Mouse (Mus musculus): Measurements from ENCODE around the gene Lrrn4cl. TPM values are rescaled to one million over a fixed set of nuclear protein-coding genes. Genes with fewer than 3 reads are reported as not detected.
"Not testable (repeated sequence)": the region's sequence is repeated elsewhere in the genome, so short reads cannot be mapped to it uniquely, and the experiment has no call there.

Lrrn4cl gene
- polyA plus RNA-seq, 1 experiment from 2014 or later: 1.4 TPM

DNA sequence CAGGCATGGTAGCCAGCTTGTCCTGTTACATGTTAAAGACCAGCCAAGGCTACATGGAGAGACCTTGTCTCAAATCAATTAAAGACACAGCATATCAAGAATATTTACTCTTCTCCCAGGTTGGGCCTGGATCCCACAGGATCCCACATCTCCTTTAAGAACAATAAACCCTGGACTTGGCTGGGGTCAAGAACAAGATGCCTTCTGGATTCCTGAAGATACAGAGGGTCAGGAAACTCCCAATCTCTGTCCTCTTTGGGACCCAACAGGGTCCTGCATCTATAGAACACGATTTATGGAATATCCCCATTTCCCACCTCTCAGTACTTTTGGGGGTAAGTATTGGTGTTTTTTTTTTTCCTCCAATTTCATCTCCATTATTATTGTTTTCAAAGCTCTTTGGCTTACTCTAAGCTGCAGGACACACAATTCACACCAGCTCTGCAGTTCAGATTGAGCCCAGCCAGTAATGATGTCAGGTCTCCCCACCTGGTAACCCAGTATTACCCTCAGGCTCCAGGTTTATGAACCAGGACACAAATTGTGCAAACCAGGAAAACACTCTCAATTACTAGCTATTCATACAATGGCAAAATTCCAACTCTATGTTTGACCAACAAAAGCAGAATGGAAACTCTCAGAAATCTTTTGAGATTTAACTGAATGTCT, 36.5 kb downstream of the Lrrn4cl start:
- DNase-seq (ENCODE audit: low spot score) (no peak), ATAC-seq (replicated peaks; ENCODE audit: low FRiP score, low TSS enrichment, low read depth) (no peak)
- WGBS: 43% methylated on average over 1 of the region's 1 CpGs
- Histone ChIP-seq H3K9ac (ENCODE audit: low read length) (peak overlapping the region; percentile 97), H3K36me3 (ENCODE audit: control insufficient read depth, insufficient read depth, low read length) (peaks cover 15% of the 10 kb centered on the region), H3K27me3 (replicated peaks; ENCODE audit: control insufficient read depth, insufficient read depth, low read length) (no peaks in the 10 kb centered on the region), H3K9me3 (ENCODE audit: control insufficient read depth, low read length) (no peaks in the 10 kb centered on the region), H3K27ac (ENCODE audit: low read depth) (peak overlapping the region; percentile 88), H3K4me2 (ENCODE audit: low read length) (peak overlapping the region; percentile 85), H3K4me3 (ENCODE audit: low read depth, low read length) (peak overlapping the region; percentile 79; the same call in 1 of the 2 replicates), H3K4me1 (replicated peaks; ENCODE audit: control insufficient read depth, insufficient read depth, low read length) (peaks cover 13% of the 10 kb centered on the region)

DNA sequence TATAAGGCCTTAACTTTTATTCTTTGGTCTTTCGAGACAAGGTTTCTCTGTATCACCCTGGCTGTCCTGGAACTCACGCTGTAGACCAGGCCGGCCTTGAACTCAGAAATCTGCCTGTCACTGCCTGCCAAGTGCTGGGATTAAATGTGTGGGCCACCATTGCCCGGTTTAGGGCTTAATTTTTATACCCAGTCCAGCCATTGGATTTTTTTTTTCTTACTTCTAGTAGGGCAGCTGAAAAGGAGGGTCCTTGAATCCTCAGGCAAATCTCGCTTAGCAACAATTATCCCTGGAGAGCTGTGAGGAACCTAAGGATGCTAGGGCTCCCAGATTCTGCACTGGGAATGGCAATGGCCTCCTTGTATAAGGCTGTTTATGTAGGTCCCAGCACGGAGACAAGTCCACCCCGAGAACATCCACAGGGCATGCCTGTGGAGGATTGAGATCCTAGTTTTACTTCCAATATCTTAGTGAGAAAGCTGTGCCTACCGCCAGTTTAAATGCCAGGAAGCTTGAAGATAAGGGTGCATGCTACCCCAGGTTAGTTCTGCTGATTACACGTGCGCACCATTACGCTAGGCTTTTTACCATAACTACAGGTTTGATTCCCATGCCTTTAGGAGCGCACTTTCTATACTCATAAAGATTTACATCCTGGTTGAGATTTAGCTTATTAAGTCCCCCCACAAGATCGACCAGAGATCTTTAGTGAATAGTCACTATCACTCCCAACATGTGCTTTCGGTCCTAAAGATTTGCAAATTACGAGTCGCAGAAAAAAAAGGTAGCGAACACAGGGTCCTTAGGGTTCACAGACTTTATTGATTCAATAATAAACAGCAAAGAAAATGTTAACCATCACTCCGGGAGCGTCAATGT, 37.3 kb downstream of the Lrrn4cl start:
- Histone ChIP-seq H3K36me3 (ENCODE audit: control insufficient read depth, insufficient read depth, low read length) (peaks cover 15% of the 10 kb centered on the region), H3K9ac (ENCODE audit: low read length) (peak overlapping the region; percentile 97), H3K4me1 (replicated peaks; ENCODE audit: control insufficient read depth, insufficient read depth, low read length) (peaks cover 13% of the 10 kb centered on the region), H3K27ac (ENCODE audit: low read depth) (peak overlapping the region; percentile 88), H3K4me2 (ENCODE audit: low read length) (peak overlapping the region; percentile 85), H3K9me3 (ENCODE audit: control insufficient read depth, low read length) (no peaks in the 10 kb centered on the region), H3K27me3 (replicated peaks; ENCODE audit: control insufficient read depth, insufficient read depth, low read length) (no peaks in the 10 kb centered on the region), H3K4me3 (ENCODE audit: low read depth, low read length) (peak overlapping the region; percentile 79)
- 18% methylated on average over 19 of the region's 19 CpGs for WGBS
- DNase-seq (ENCODE audit: low spot score): peak; percentile 55
- ATAC-seq (replicated peaks; ENCODE audit: low FRiP score, low TSS enrichment, low read depth): no peak

GRCm38 (mm10) chr19:8888511-8889385, 38.2 kb downstream of the Lrrn4cl start, which contains the start of the genes 1810009A15Rik and Gm49416:
1810009A15Rik (plus strand) TSS chr19:8888853.
Gm49416 (plus strand) TSS chr19:8888926.
- DNase-seq (ENCODE audit: low spot score) (peak; percentile 97), ATAC-seq (replicated peaks; ENCODE audit: low FRiP score, low TSS enrichment, low read depth) (peak; percentile 93)
- Histone ChIP-seq H3K4me2 (ENCODE audit: low read length) (peak within 1 kb of the TSS; percentile 85), H3K27ac (ENCODE audit: low read depth) (peak within 1 kb of the TSS; percentile 88), H3K9ac (ENCODE audit: low read length) (peak within 1 kb of the TSS; percentile 97), H3K9me3 (ENCODE audit: control insufficient read depth, low read length) (no peaks in the 10 kb centered on the region), H3K4me3 (ENCODE audit: low read depth, low read length) (peak within 1 kb of the TSS; percentile 79), H3K27me3 (replicated peaks; ENCODE audit: control insufficient read depth, insufficient read depth, low read length) (no peaks in the 10 kb centered on the region), H3K36me3 (ENCODE audit: control insufficient read depth, insufficient read depth, low read length) (peaks cover 15% of the 10 kb centered on the region), H3K4me1 (replicated peaks; ENCODE audit: control insufficient read depth, insufficient read depth, low read length) (peaks cover 13% of the 10 kb centered on the region)
- under 1% methylated on average over 58 of the region's 58 CpGs for whole genome bisulfite sequencing

GRCm38 (mm10) chr19:8892829-8893766, 42.5 kb downstream of the Lrrn4cl start, which contains the start of gene Ints5:
Ints5 (plus strand) TSS chr19:8893005.
- peak within 1 kb of the TSS; percentile 91 for H3K4me3 ChIP-seq (ENCODE audit: low read depth, low read length)
- peak within 1 kb of the TSS; percentile 60 for H3K27ac ChIP-seq (ENCODE audit: low read depth)
- no peaks in the 10 kb centered on the region for H3K27me3 ChIP-seq (replicated peaks; ENCODE audit: control insufficient read depth, insufficient read depth, low read length)
- H3K36me3 ChIP-seq (ENCODE audit: control insufficient read depth, insufficient read depth, low read length): peaks cover 41% of the 10 kb centered on the region
- ATAC-seq (replicated peaks; ENCODE audit: low FRiP score, low TSS enrichment, low read depth): peak; percentile 41
- peak within 1 kb of the TSS; percentile 92 for H3K4me2 ChIP-seq (ENCODE audit: low read length)
- H3K9me3 ChIP-seq (ENCODE audit: control insufficient read depth, low read length): no peaks in the 10 kb centered on the region
- WGBS: 2% methylated on average over 54 of the region's 54 CpGs
- H3K9ac ChIP-seq (ENCODE audit: low read length): peak within 1 kb of the TSS; percentile 64
- peak; percentile 94 for DNase-seq (ENCODE audit: low spot score)
- H3K4me1 ChIP-seq (replicated peaks; ENCODE audit: control insufficient read depth, insufficient read depth, low read length): peaks cover 12% of the 10 kb centered on the region

DNA sequence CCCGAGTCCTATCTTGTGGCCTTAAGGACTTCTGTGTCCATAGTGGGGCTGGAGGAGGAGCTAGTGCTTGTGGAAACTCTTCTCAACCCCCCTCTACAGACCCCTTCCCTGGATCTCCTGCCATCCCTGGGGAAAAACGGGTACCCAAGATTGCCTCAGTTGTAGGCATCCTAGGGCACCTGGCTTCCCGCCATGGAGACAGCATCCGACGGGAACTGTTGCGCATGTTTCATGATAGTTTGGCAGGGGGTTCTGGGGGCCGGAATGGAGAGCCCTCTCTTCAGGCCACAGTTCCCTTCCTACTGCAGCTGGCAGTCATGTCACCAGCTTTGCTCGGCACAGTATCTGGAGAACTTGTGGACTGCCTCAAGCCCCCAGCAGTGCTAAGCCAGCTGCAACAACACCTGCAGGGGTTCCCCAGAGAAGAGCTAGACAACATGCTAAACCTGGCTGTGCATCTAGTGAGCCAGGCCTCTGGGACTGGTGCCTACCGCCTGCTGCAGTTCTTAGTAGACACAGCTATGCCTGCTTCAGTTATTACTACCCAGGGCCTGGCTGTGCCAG, 44.9 kb downstream of the Lrrn4cl start:
- Histone ChIP-seq H3K27me3 (replicated peaks; ENCODE audit: control insufficient read depth, insufficient read depth, low read length) (no peaks in the 10 kb centered on the region), H3K36me3 (ENCODE audit: control insufficient read depth, insufficient read depth, low read length) (peaks cover 38% of the 10 kb centered on the region), H3K4me2 (ENCODE audit: low read length) (no peak overlapping the region), H3K9ac (ENCODE audit: low read length) (no peak overlapping the region), H3K4me3 (ENCODE audit: low read depth, low read length) (no peak overlapping the region), H3K4me1 (replicated peaks; ENCODE audit: control insufficient read depth, insufficient read depth, low read length) (peaks cover 21% of the 10 kb centered on the region), H3K27ac (ENCODE audit: low read depth) (no peak overlapping the region), H3K9me3 (ENCODE audit: control insufficient read depth, low read length) (no peaks in the 10 kb centered on the region)
- DNase-seq (ENCODE audit: low spot score): no peak
- 92% methylated on average over 9 of the region's 9 CpGs for WGBS
- ATAC-seq (replicated peaks; ENCODE audit: low FRiP score, low TSS enrichment, low read depth): no peak

GRCm38 (mm10) chr19:8896231-8896630, 45.7 kb downstream of the Lrrn4cl start:
- WGBS: 88% methylated on average over 5 of the region's 5 CpGs
- not testable (repeated sequence) for H3K27me3 ChIP-seq (replicated peaks; ENCODE audit: control insufficient read depth, insufficient read depth, low read length)

GRCm38 (mm10) chr19:8897211-8897864, 46.8 kb downstream of the Lrrn4cl start:
- Histone ChIP-seq H3K4me1 (replicated peaks; ENCODE audit: control insufficient read depth, insufficient read depth, low read length) (peaks cover 21% of the 10 kb centered on the region), H3K36me3 (ENCODE audit: control insufficient read depth, insufficient read depth, low read length) (peaks cover 33% of the 10 kb centered on the region), H3K9ac (ENCODE audit: low read length) (peak overlapping the region; percentile 97), H3K27ac (ENCODE audit: low read depth) (peak overlapping the region; percentile 84), H3K4me2 (ENCODE audit: low read length) (peak overlapping the region; percentile 58), H3K4me3 (ENCODE audit: low read depth, low read length) (peak overlapping the region; percentile 96)
- DNase-seq (ENCODE audit: low spot score) (peak; percentile 66), ATAC-seq (replicated peaks; ENCODE audit: low FRiP score, low TSS enrichment, low read depth) (peak; percentile 30)
- H3K27me3 ChIP-seq (replicated peaks; ENCODE audit: control insufficient read depth, insufficient read depth, low read length); H3K9me3 ChIP-seq (ENCODE audit: control insufficient read depth, low read length): not testable (repeated sequence)
- WGBS: 25% methylated on average over 21 of the region's 21 CpGs

More at GRCm38 (mm10) chr19:8896231-8896630, 45.7 kb downstream of the Lrrn4cl start:
- not testable (repeated sequence) for H3K4me3 ChIP-seq (ENCODE audit: low read depth, low read length); H3K9ac ChIP-seq (ENCODE audit: low read length); ATAC-seq (replicated peaks; ENCODE audit: low FRiP score, low TSS enrichment, low read depth); DNase-seq (ENCODE audit: low spot score); H3K9me3 ChIP-seq (ENCODE audit: control insufficient read depth, low read length); H3K27ac ChIP-seq (ENCODE audit: low read depth); H3K4me2 ChIP-seq (ENCODE audit: low read length)
- peaks cover 32% of the 10 kb centered on the region for H3K36me3 ChIP-seq (ENCODE audit: control insufficient read depth, insufficient read depth, low read length)
- H3K4me1 ChIP-seq (replicated peaks; ENCODE audit: control insufficient read depth, insufficient read depth, low read length): peaks cover 21% of the 10 kb centered on the region

All from intestine, embryonic 14.5 days (tissue).